Mouse (Mus musculus) gastrocnemius, postnatal 36 days (tissue): ENCODE results near the gene Galnt17. TPM values are rescaled to one million over a fixed set of nuclear protein-coding genes. Genes with fewer than 3 reads are reported as not detected.
A peak's percentile ranks its signal among the peaks of the same experiment; 100 is the strongest.

ENCODE experiments used
- DNase-seq, 2 experiments: peaks; one replicate each; pipeline ENCODE4 v3.0.0; 2022
- intact Hi-C: fragments of 180-260 bp; cut with DNase I; formaldehyde crosslinking; loops from one replicate; pipeline ENCODE4 v1.15.1; 2025
- long read RNA-seq, 2 experiments: library from polyadenylated mRNA; stranded (forward); transcript quantifications; one replicate each; pipeline ENCODE4 v2.0.0; 2021
- total RNA-seq, 2 experiments: library from RNA; stranded (reverse); gene quantifications; 2 replicates each; pipeline ENCODE4 v1.2.3; 2021

Galnt17 gene
- total RNA-seq, result 1 to 10 TPM; 4.8 to 5.3 TPM
- long read RNA-seq, experiment 1, partial matches to known transcripts, result 0 of 5 reads
- long read RNA-seq, experiment 1, other reads (novel, unspliced or antisense), result 5 of 5 reads
- long read RNA-seq, experiment 2, partial matches to known transcripts, result 0 of 6 reads
- long read RNA-seq, experiment 2, other reads (novel, unspliced or antisense), result 6 of 6 reads

DNA sequence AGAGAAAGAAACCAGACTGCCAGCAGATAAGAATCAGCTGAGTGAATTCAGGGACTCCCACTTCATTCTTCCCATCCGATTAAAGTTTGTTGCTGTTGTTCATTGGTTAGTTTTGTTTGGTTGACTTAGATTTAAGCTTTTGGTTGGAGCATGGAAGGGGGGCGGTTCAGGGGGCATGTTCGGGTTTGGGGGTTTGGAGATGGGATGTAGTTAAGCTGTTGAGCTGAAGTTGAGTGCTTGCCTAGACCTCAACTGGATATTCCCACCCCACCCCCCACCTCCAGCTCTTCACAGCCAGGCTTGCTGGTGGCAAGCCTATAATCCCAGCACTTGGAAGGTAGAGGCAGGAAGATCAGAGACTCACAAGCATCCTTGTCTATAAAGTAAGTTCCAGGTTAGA, at the start of gene Galnt17:
Gene Galnt17 (minus strand): TSS at position 101 of the 400 bp plus-strand sequence.
- intact Hi-C loops, result no loop called here
- DNase-seq, result no peak

DNA sequence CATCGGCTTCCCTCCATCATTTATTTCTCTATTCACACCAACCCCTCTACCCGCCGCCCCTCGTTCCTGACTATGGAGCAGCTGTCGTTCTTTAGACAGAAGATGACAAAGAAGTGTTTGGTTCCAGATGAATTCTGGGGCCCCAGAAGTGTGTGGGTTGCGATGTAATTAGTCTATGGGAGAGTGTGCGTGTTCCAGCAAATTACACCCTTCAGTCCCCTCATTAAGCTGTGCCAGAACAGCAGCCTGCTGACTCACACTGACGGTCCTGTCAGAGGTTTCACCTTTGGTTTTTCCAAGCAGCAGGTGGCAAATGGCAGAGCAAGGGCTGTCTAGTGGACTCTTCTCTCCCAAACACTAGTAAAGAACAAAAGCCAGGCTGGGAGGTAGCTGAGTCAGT, 26.2 kb upstream of the Galnt17 start:
- intact Hi-C loops, result no loop called here
- no peak for DNase-seq

DNA sequence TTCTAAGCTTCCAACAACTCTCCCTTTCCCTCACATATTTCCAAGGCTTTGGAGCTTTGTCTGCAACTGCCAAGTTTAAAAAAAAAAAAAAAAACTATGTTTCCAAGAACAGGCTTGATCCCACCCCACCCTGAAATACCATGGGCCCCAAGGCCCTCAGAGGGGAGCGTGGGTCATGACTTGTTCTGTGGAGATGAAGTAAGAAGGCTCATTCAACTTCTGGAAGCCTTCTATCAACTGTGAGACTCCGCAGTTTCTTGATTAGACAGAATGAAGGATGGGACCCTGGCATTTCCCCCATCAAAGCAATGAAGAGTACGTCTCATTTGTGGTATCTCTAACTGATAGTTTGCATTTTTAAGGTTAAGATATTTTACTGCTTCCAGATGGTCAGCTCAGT, 13.0 kb upstream of the Galnt17 start:
- no peak for DNase-seq
- intact Hi-C loops, result no loop called here

- DNase-seq, result no peak
- intact Hi-C loops, result loop anchor here (10.0 kb wide), 1 partner anchor 155 kb away; no protein-coding TSS in a partner anchor
Observed at GRCm38 (mm10) chr5:131319605-131320004, 11.3 kb upstream of the Galnt17 start.

GRCm38 (mm10) chr5:131319141-131319540, 10.8 kb upstream of the Galnt17 start:
- no peak for DNase-seq
- intact Hi-C loops, result loop anchor here (10.0 kb wide), 1 partner anchor 154 kb away; no protein-coding TSS in a partner anchor

DNA sequence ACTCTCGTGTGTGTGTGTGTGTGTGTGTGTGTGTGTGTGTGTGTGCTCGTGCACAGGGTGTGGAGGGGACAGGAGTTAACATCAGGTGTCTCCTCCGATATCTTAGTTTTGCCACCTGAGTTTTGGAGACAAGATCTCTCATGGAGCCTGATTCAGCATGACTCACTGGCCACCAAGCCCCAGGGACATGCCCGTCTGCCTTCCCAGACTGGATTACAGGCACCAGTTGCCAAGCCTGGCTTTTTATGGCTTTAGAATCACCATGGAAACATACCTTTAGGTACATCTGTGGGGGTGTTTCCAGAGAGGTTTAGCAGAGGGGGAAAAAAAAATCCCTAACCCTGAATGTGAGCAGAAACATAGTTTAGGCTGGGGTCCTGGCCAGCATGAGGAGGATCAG, 6.7 kb upstream of the Galnt17 start:
- intact Hi-C loops, result loop anchor here (10.0 kb wide), 1 partner anchor 150 kb away; no protein-coding TSS in a partner anchor
- DNase-seq, result no peak

DNA sequence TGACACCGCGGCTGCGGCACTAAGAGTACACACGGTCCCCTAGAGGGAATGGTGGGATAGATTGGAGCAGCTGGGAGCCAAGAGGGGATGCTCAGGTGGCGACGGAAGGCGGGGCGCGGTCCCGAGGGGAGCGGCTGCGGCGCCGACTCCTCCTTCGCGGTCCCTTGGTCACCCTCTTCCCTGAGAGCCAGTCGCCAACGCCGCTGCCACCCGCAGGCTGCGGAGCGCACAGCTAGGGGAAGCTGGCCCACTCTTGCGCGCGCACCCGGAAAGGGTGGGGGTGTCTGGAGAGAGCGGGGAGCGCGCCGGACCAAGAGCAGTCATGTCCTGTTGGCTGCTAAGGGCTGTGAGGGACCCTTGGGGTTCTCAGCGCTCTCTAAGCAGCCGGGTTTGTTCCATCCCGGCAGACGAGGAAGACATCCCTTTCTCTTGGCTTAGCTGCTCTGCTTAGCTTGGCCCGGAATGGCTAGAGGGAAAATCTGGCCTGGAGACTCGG, 593 bp downstream of the Galnt17 start:
- DNase-seq, result peak; percentile 76 to 79
- intact Hi-C loops, result no loop called here

GRCm38 (mm10) chr5:131306908-131307655, 1.2 kb downstream of the Galnt17 start:
- peak; percentile 46 to 60 for DNase-seq
- intact Hi-C loops, result no loop called here

GRCm38 (mm10) chr5:131306321-131306907, 1.9 kb downstream of the Galnt17 start:
- intact Hi-C loops, result no loop called here
- DNase-seq, result peak in 1 of 2 experiments; percentile 31

DNA sequence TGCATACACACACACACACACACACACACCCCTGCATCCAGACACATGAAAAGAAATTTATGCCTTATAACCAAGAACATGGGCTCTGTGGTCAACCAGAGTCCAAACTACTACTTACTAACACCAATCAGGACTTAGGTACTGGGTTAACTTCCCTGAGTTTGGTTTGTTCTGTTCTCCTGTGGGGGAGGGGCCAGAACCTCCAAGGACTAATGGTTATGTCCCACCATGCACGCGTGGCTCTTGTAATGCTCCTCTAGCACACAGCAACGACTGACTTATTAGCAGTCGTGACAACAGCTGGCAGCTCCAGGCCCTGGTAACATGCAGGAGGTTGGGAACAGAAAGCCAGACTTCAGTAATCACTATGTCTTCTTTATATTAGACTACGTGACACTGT, 3.1 kb downstream of the Galnt17 start:
- no peak for DNase-seq
- intact Hi-C loops, result no loop called here

DNA sequence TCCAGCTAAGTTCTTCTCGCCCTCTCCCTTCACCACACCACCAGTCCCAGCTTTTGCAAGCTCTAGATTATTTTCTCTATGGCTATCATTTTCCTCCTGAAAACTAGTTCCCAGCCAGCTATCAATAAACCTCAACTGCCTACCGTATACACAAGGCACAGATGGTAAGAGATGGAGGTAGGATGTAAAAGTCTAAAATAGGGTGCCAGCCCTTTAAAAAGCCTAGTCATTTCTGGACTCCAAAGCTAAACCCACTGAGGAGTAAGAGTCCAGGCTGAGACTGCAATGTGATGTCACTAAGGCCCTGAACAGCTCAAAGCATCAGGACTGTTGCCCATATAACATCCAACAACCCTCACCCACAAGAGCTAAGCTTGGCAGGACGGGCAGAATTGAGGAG, 6.8 kb downstream of the Galnt17 start:
- intact Hi-C loops, result no loop called here
- no peak for DNase-seq

GRCm38 (mm10) chr5:131293726-131294449, 14.4 kb downstream of the Galnt17 start:
- intact Hi-C loops, result no loop called here
- DNase-seq, result no peak

- intact Hi-C loops, result no loop called here
- DNase-seq, result no peak
Observed at GRCm38 (mm10) chr5:131287091-131287490, 21.2 kb downstream of the Galnt17 start.

- DNase-seq, result no peak
- intact Hi-C loops, result no loop called here
Observed at GRCm38 (mm10) chr5:131286680-131287079, 21.6 kb downstream of the Galnt17 start.

- intact Hi-C loops, result no loop called here
- DNase-seq, result no peak
Observed at GRCm38 (mm10) chr5:131280349-131280748, 27.9 kb downstream of the Galnt17 start.

GRCm38 (mm10) chr5:131279286-131279685, 29.0 kb downstream of the Galnt17 start:
- intact Hi-C loops, result no loop called here
- no peak for DNase-seq

DNA sequence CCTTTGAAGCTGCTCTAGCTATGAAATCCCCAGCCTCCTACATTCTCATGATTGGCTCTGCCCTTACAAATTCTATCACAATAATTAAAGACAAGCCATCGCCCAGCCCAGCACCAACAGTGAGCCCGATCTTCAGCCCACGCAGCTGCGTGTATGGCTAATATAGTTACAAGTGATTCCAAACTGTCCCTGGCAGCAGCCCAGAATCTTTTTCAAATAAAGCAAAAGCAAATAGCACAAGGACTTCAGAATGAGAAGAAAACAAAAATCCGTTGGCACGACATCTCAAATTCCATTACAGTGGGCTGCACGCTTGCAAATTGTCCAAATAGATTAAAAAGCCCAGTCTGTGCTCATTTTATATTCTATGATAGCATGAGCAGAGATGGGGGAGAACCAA, 31.1 kb downstream of the Galnt17 start:
- DNase-seq, result peak in 1 of 2 experiments; percentile 33
- intact Hi-C loops, result no loop called here

DNA sequence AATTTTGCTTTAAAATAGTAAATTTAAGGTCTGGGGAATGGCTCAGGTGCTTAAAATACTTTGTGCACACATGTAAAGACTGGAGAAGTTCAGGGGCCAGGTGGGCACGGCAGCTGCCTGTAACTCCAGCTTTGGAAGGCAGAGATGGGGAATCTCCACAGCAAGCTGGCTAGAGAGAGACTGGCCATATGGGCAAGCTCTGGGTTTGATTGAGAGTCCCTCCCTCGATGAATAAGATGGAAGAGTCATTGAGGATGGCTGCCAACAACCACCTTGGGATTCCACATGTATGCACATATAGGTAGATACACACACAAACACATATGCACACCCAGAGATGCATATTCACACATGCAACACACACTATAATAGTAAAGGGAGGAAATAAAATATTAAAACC, 42.0 kb downstream of the Galnt17 start:
- no peak for DNase-seq
- intact Hi-C loops, result no loop called here

DNA sequence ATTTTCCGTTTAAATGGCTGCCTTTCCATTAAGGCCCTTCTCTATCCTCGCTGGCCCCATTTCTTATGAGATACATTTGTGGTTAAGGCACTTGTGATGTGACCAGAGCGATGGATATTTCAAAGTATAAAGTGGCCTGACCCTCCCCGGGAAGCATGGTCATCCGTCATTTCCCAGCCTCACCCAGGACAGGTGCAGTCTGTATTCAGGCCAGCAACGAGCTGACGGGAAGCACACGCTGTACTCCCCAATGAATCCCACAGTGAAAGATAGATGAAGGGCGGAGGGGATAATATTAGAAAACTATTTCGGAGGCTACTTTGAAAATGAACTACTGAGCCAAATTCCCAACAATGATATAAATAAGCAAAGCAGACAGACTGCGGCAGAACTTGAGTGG, 44.2 kb downstream of the Galnt17 start:
- intact Hi-C loops, result no loop called here
- peak in 1 of 2 experiments; percentile 41 for DNase-seq

- DNase-seq, result no peak
- intact Hi-C loops, result no loop called here
Observed at GRCm38 (mm10) chr5:131250701-131251636, 57.3 kb downstream of the Galnt17 start.
